In the genomic region with DNA sequence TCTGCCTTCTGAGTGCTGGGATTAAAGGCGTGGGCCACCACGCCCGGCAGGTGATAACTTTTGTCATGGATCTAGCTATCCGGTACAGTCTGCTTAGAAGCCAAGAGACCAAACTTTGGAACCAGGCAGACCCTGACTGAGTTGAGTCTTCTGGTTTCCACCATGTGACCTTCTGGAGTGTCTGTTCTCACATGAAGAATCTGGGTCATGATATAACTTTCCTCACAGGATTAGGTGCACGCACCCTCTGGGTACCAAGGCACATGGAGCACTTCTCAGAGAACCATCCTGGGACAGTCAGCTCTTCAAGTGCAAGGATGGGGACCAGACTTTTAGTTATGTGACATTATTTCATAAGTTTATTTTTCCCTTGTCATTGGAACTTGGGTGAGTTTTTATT, we compare ENCODE assay signal across 8 mouse cellular contexts. TPM values are rescaled to one million over a fixed set of nuclear protein-coding genes. Genes with fewer than 3 reads are reported as not detected.
A peak's percentile ranks its signal among the peaks of the same experiment; 100 is the strongest.
DNase-seq lines count a peak whose midpoint lies in the region; ATAC-seq and TF ChIP-seq lines count a peak whose summit lies in the region.

No protein-coding gene starts in this region.

- peaks cover 50% of the 10 kb centered on the region for H3K4me1 ChIP-seq in forebrain, embryonic 16.5 days (replicated peaks; ENCODE audit: control insufficient read depth, insufficient read depth, low read length)
- peaks cover 50% of the 10 kb centered on the region for H3K4me1 ChIP-seq in liver, embryonic 13.5 days (replicated peaks)

- 86% methylated on average over 5 of the region's 5 CpGs for WGBS in forebrain, embryonic 16.5 days
- WGBS in liver, embryonic 13.5 days (ENCODE audit: insufficient replicate concordance), result 74% methylated on average over 5 of the region's 5 CpGs

- H3K9me3 ChIP-seq in forebrain, embryonic 16.5 days (ENCODE audit: control insufficient read depth, low read length), result no peaks in the 10 kb centered on the region
- no peaks in the 10 kb centered on the region for H3K9me3 ChIP-seq in liver, embryonic 13.5 days (replicated peaks)

- H3K4me3 ChIP-seq in C2C12 (ENCODE audit: insufficient read depth, poor library complexity, severe bottlenecking), result no peak overlapping the region
- no peak overlapping the region for H3K4me3 ChIP-seq in forebrain, embryonic 16.5 days (replicated peaks; ENCODE audit: low read length)
- H3K4me3 ChIP-seq in liver, embryonic 13.5 days (replicated peaks), result peak overlapping the region; percentile 76; the same call in 1 of the 2 replicates

- no peak overlapping the region for H3K27ac ChIP-seq in forebrain, embryonic 16.5 days (ENCODE audit: low read length)
- no peak overlapping the region for H3K27ac ChIP-seq in liver, embryonic 13.5 days

- H3K9ac ChIP-seq in forebrain, embryonic 16.5 days (replicated peaks; ENCODE audit: low read depth, low read length), result no peak overlapping the region
- peak overlapping the region; percentile 86; the same call in 1 of the 2 replicates for H3K9ac ChIP-seq in liver, embryonic 13.5 days

- ATAC-seq in forebrain, embryonic 16.5 days, result no peak
- ATAC-seq in liver, embryonic 13.5 days (ENCODE audit: low read depth), result no peak

- no peak overlapping the region for H3ac ChIP-seq in C2C12 (ENCODE audit: control insufficient read depth, insufficient read length, low read depth)

- peak; percentile 27 for DNase-seq in 3T3-L1 (ENCODE audit: low read depth, low spot score)
- DNase-seq in liver, embryonic 13.5 days, result no peak
- no peak for DNase-seq in cerebellum, adult 9-11 months
- no peak for DNase-seq in cerebellum, postnatal 14 days
- no peak for DNase-seq in thymus, adult 18-20 months
- DNase-seq in frontal cortex, adult 2 months (ENCODE audit: extremely low spot score in 1 of 2, low spot score in 1 of 2), result no peak

- no peaks in the 10 kb centered on the region for H3K36me3 ChIP-seq in C2C12 (ENCODE audit: control insufficient read depth, insufficient read depth)
- H3K36me3 ChIP-seq in forebrain, embryonic 16.5 days (ENCODE audit: control insufficient read depth, insufficient read depth), result no peaks in the 10 kb centered on the region
- 0 out of 2 replicates have a peak, but pooled peaks cover 6% of the 10 kb centered on the region for H3K36me3 ChIP-seq in liver, embryonic 13.5 days

- H3K79me3 ChIP-seq in C2C12 (ENCODE audit: low read depth), result peaks cover 41% of the 10 kb centered on the region

- H3K27me3 ChIP-seq in C2C12 (ENCODE audit: control insufficient read depth, insufficient read depth, insufficient read length), result no peaks in the 10 kb centered on the region
- no peaks in the 10 kb centered on the region for H3K27me3 ChIP-seq in forebrain, embryonic 16.5 days (replicated peaks; ENCODE audit: control insufficient read depth, insufficient read depth, low read length)
- H3K27me3 ChIP-seq in liver, embryonic 13.5 days, result no peaks in the 10 kb centered on the region

- no peak for TF ChIP-seq CTCF in C2C12 (IDR thresholded peaks at IDR 0.05; ENCODE audit: control insufficient read depth, insufficient read depth, insufficient read length)

- peak overlapping the region; percentile 83; the same call in 1 of the 2 replicates for H3K4me2 ChIP-seq in forebrain, embryonic 16.5 days (ENCODE audit: low read length)
- peak overlapping the region; percentile 91 for H3K4me2 ChIP-seq in liver, embryonic 13.5 days

- H3K79me2 ChIP-seq in C2C12 (ENCODE audit: control insufficient read depth, insufficient read depth), result peaks cover 57% of the 10 kb centered on the region

TF ChIP-seq in C2C12, 6 proteins besides CTCF, POLR2A, EP300 and RAD21:
- TF ChIP-seq USF1 (IDR thresholded peaks at IDR 0.05; ENCODE audit: low read depth) (peak; percentile 40), MAX (IDR thresholded peaks at IDR 0.05) (no peak)

RNA-seq across cellular contexts. Expression of a gene that starts 51.4 kb away (rescaled TPM):
- polyA plus RNA-seq in C2C12 (2012; fragmentation: generic; extraction: Trizol), result 4.1 TPM
- polyA plus RNA-seq in forebrain, embryonic 16.5 days (2015; fragmentation: Nextera tagmentation; extraction: Ambion mirVana), result 0.06 TPM in 1 of 2 replicates, not detected in the other
- polyA plus RNA-seq in liver, embryonic 13.5 days (2015; fragmentation: Nextera tagmentation; extraction: Ambion mirVana), result 0.07 TPM in 1 of 2 replicates, not detected in the other
- polyA plus RNA-seq in frontal cortex, adult 2 months (2012; rRNA removed), result not detected in 2 replicates
